Mouse (Mus musculus): ENCODE measurements around the gene Gm10799.

DNA sequence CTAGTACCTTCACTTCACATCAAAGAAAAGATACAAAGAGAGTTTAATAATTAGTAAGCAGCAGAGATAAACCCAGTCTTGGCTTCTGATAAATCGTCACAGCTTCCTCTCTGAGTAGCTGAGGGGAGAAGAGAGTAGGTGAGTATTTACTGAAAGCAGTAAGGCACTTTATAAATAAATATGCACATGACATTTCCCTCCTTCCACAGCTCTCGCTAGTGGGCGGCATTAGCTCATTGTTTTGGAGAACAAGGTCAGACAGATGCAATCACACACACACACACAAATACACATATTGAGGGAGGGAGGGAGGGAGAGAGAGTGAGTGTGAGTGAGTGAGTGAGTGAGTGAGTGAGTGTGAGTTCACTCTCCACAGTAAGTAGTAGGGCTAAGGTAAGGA, 32.0 kb downstream of the Gm10799 start:
- TF ChIP-seq CTCF (IDR thresholded peaks at IDR 0.05; ENCODE audit: low read depth, low read length) = no peak
- no peak for TF ChIP-seq POLR2A (IDR thresholded peaks at IDR 0.05; ENCODE audit: borderline replicate concordance, low read depth, low read length)
